ENCODE assay signal across 9 mouse cellular contexts in the genomic region with DNA sequence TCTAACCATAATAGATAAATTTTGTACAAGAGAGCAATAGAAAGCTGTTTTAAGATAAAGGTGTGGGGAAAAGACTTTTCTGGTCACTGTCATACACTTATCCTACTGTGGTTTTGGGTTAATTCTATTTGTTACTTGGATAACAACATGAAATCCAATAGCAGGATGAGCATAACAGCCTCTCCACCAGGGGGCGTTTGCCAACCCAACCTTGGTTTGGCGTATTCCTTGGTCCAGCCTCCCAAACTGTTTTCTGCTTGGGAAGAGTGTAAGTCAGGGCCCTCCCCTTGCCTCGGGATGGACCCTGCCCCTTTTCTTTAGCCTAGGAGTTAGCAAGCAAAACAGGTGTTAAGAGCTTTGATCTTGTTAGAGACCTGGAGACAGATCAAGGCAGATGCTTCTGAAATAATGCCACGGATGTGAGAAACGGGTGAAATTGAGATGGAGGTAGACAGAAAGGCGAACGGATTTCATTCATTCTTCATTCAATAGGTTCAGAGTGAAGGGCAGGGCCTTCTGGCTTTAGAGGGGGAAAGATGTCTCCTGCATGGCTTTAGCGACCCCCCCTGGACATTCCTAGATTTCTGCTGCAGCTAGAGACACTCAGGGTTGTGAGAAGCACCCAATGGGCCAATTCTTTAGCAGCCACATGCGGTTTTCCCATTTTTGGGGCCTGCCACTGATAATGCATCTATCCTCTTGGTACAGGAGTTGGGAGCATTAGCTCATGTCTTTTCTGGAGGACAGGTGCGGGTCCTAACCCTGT.
DNase-seq lines count a peak whose midpoint lies in the region; ATAC-seq and TF ChIP-seq lines count a peak whose summit lies in the region.
"Had no signal": no experiment of that assay in that cellular context is flagged by ENCODE, and none has a peak within 500 bp of the region (broad histone marks: within the 10 kb centered on the region; RNA-seq: fewer than 3 reads in every experiment).

No protein-coding gene starts in this region.

- intact Hi-C loops in heart, adult 2 months (cut with DNase I) = no loop called here
- intact Hi-C loops in heart, postnatal 25 days (cut with DNase I) = no loop called here

- no peaks in the 10 kb centered on the region for H3K79me2 ChIP-seq in heart, adult 2 months (replicated peaks; ENCODE audit: control insufficient read depth, insufficient read depth, low read length)

- H3K9ac ChIP-seq in heart, adult 2 months (ENCODE audit: low read depth, low read length) = no peak overlapping the region
- H3K9ac ChIP-seq: embryonic facial prominence, embryonic 12.5 days had no signal

- no peaks in the 10 kb centered on the region for H3K27me3 ChIP-seq in heart, adult 2 months (ENCODE audit: control insufficient read depth, insufficient read depth, low read length)
- H3K27me3 ChIP-seq in spleen, adult 2 months (ENCODE audit: control insufficient read depth, insufficient read depth, low read length) = no peaks in the 10 kb centered on the region; the same call in 1 of the 2 replicates

- peak; percentile 50; the same call in 1 of the 2 replicates for ATAC-seq in granulocyte monocyte progenitor cell, adult 5-6 weeks (replicated peaks; ENCODE audit: poor library complexity, severe bottlenecking)

- peak; percentile 79 for TF ChIP-seq CTCF in heart, adult 2 months (IDR thresholded peaks at IDR 0.05)
- peak; percentile 36; the same call in 1 of the 2 replicates for TF ChIP-seq CTCF in spleen, adult 2 months (IDR thresholded peaks at IDR 0.05; ENCODE audit: extremely low read depth, insufficient read depth, insufficient read length, insufficient replicate concordance)

- H3K4me3 ChIP-seq in heart, adult 2 months = no peak overlapping the region
- H3K4me3 ChIP-seq in spleen, adult 2 months (ENCODE audit: extremely low read depth, insufficient read depth, insufficient read length) = no peak overlapping the region
- H3K4me3 ChIP-seq: embryonic facial prominence, embryonic 12.5 days had no signal

- WGBS in heart, adult 2 months = 27% methylated on average over 10 of the region's 10 CpGs
- WGBS in spleen, adult 2 months = 30% methylated on average over 10 of the region's 10 CpGs

- peak in 1 of 2 experiments; percentile 51 for DNase-seq in heart, adult 2 months
- DNase-seq in heart, postnatal 25 days (ENCODE audit: low spot score) = no peak
- DNase-seq in spleen, adult 2 months (ENCODE audit: low read depth in 1 of 2, low spot score in 2 of 2) = peak in 1 of 2 experiments; percentile 12
- DNase-seq in spleen, adult 12 weeks (ENCODE audit: low spot score) = no peak
- peak; percentile 43 for DNase-seq in cerebellum, adult 9-10 months
- DNase-seq in lung, postnatal 25 days (ENCODE audit: low spot score) = peak; percentile 44
- DNase-seq in thymus, postnatal 14 days = peak; percentile 42

- no peak overlapping the region for H3K27ac ChIP-seq in heart, adult 2 months
- H3K27ac ChIP-seq in spleen, adult 2 months (ENCODE audit: insufficient read depth, low read length) = no peak overlapping the region
- H3K27ac ChIP-seq: embryonic facial prominence, embryonic 12.5 days had no signal

- no peak for TF ChIP-seq EP300 in heart, adult 2 months (IDR thresholded peaks at IDR 0.05; ENCODE audit: insufficient read depth, low read depth, low read length)

- TF ChIP-seq POLR2A in heart, adult 2 months (IDR thresholded peaks at IDR 0.05; ENCODE audit: insufficient read depth, low read depth, low read length) = no peak
- TF ChIP-seq POLR2A in spleen, adult 2 months (IDR thresholded peaks at IDR 0.05; ENCODE audit: low read depth, low read length) = no peak

- no peaks in the 10 kb centered on the region for H3K4me1 ChIP-seq in heart, adult 2 months (ENCODE audit: control insufficient read depth, insufficient read depth, low read length)
- no peaks in the 10 kb centered on the region for H3K4me1 ChIP-seq in spleen, adult 2 months (ENCODE audit: control insufficient read depth, insufficient read depth, insufficient read length)
- H3K4me1 ChIP-seq: embryonic facial prominence, embryonic 12.5 days had no signal

- H3K36me3 ChIP-seq in heart, adult 2 months (ENCODE audit: control insufficient read depth, insufficient read depth, low read length) = no peaks in the 10 kb centered on the region
- H3K36me3 ChIP-seq in spleen, adult 2 months (ENCODE audit: control insufficient read depth, insufficient read depth, low read length) = no peaks in the 10 kb centered on the region
- H3K36me3 ChIP-seq: embryonic facial prominence, embryonic 12.5 days had no signal

Comparison
In these comparisons a context has a peak if more than half of its experiments do, and no peak if none do; other contexts are left out.
1. DNase-seq: peak in cerebellum, adult 9-10 months (single experiment), lung, postnatal 25 days (single experiment) and thymus, postnatal 14 days (single experiment); none in heart, postnatal 25 days (single experiment) and spleen, adult 12 weeks (single experiment).